Comparison of ENCODE assay signal across 8 mouse cellular contexts in genomic region chr2:39064687-39065399, GRCm38 (mm10). TPM values are rescaled to one million over a fixed set of nuclear protein-coding genes. Genes with fewer than 3 reads are reported as not detected.
DNase-seq lines count a peak whose midpoint lies in the region; ATAC-seq and TF ChIP-seq lines count a peak whose summit lies in the region.

No protein-coding gene starts in this region.

- H3K36me3 ChIP-seq in C2C12 (ENCODE audit: control insufficient read depth, insufficient read depth), result peaks cover 34% of the 10 kb centered on the region
- H3K36me3 ChIP-seq in limb, embryonic 13.5 days, result peaks cover 20% of the 10 kb centered on the region
- peaks cover 16% of the 10 kb centered on the region; the same call in 1 of the 2 replicates for H3K36me3 ChIP-seq in neural tube, embryonic 15.5 days

- peak overlapping the region; percentile 85 for H3K4me3 ChIP-seq in gastrocnemius, adult 2 months
- peak overlapping the region; percentile 89 for H3K4me3 ChIP-seq in C2C12 (ENCODE audit: insufficient read depth, poor library complexity, severe bottlenecking)
- peak overlapping the region; percentile 78 for H3K4me3 ChIP-seq in embryonic fibroblast, embryonic 13.5 days (ENCODE audit: insufficient read depth, low read length)
- H3K4me3 ChIP-seq in limb, embryonic 13.5 days, result peak overlapping the region; percentile 96
- H3K4me3 ChIP-seq in neural tube, embryonic 15.5 days (replicated peaks), result peak overlapping the region; percentile 96

- peak overlapping the region; percentile 94 for H3K9ac ChIP-seq in limb, embryonic 13.5 days
- H3K9ac ChIP-seq in neural tube, embryonic 15.5 days (replicated peaks), result peak overlapping the region; percentile 97

- no peak for TF ChIP-seq CTCF in gastrocnemius, adult 2 months (IDR thresholded peaks at IDR 0.05)
- no peak for TF ChIP-seq CTCF in C2C12 (IDR thresholded peaks at IDR 0.05; ENCODE audit: control insufficient read depth, insufficient read depth, insufficient read length)
- TF ChIP-seq CTCF in embryonic fibroblast, embryonic 13.5 days (IDR thresholded peaks at IDR 0.05; ENCODE audit: borderline replicate concordance, insufficient read depth, low read length), result no peak

- peak; percentile 3 for ATAC-seq in limb, embryonic 13.5 days (ENCODE audit: low FRiP score, low read depth)
- peak; percentile 50; the same call in 1 of the 2 replicates for ATAC-seq in neural tube, embryonic 15.5 days (ENCODE audit: low FRiP score)

- peak overlapping the region; percentile 76 for H3ac ChIP-seq in C2C12 (ENCODE audit: control insufficient read depth, insufficient read length, low read depth)

- 9% methylated on average over 25 of the region's 25 CpGs for WGBS in limb, embryonic 13.5 days
- WGBS in neural tube, embryonic 15.5 days, result 6% methylated on average over 25 of the region's 25 CpGs

- H3K79me2 ChIP-seq in C2C12 (ENCODE audit: control insufficient read depth, insufficient read depth), result peaks cover 33% of the 10 kb centered on the region

- intact Hi-C loops in gastrocnemius, adult 2 months (cut with DNase I), result loop anchor here (5.0 kb wide), 1 partner anchor 127 kb away; the partner anchor contains the start of gene Scai

- H3K27ac ChIP-seq in gastrocnemius, adult 2 months, result peak overlapping the region; percentile 98
- H3K27ac ChIP-seq in embryonic fibroblast, embryonic 13.5 days (ENCODE audit: insufficient read depth, low read length), result no peak overlapping the region
- peak overlapping the region; percentile 92 for H3K27ac ChIP-seq in limb, embryonic 13.5 days
- peak overlapping the region; percentile 91 for H3K27ac ChIP-seq in neural tube, embryonic 15.5 days (replicated peaks)

- peaks cover 10% of the 10 kb centered on the region for H3K79me3 ChIP-seq in C2C12 (ENCODE audit: low read depth)

- TF ChIP-seq POLR2A in embryonic fibroblast, embryonic 13.5 days (IDR thresholded peaks at IDR 0.05; ENCODE audit: low read depth, low read length), result no peak

- no peaks in the 10 kb centered on the region for H3K27me3 ChIP-seq in C2C12 (ENCODE audit: control insufficient read depth, insufficient read depth, insufficient read length)
- no peaks in the 10 kb centered on the region for H3K27me3 ChIP-seq in limb, embryonic 13.5 days
- no peaks in the 10 kb centered on the region for H3K27me3 ChIP-seq in neural tube, embryonic 15.5 days (replicated peaks)

- DNase-seq in gastrocnemius, adult 2 months, result no peak
- DNase-seq in gastrocnemius, postnatal 10 days, result no peak
- no peak for DNase-seq in left cerebral cortex, adult 18-20 months (ENCODE audit: low spot score in 2 of 2)
- no peak for DNase-seq in frontal cortex, postnatal 14 days (ENCODE audit: low spot score in 2 of 2)

- H3K4me2 ChIP-seq in limb, embryonic 13.5 days (replicated peaks), result peak overlapping the region; percentile 81
- H3K4me2 ChIP-seq in neural tube, embryonic 15.5 days, result peak overlapping the region; percentile 82

- peaks cover 2% of the 10 kb centered on the region; the same call in 1 of the 2 replicates for H3K4me1 ChIP-seq in embryonic fibroblast, embryonic 13.5 days (ENCODE audit: control insufficient read depth, insufficient read depth, low read length)
- peaks cover 9% of the 10 kb centered on the region for H3K4me1 ChIP-seq in limb, embryonic 13.5 days
- peaks cover 9% of the 10 kb centered on the region for H3K4me1 ChIP-seq in neural tube, embryonic 15.5 days

- H3K9me3 ChIP-seq in limb, embryonic 13.5 days, result no peaks in the 10 kb centered on the region
- H3K9me3 ChIP-seq in neural tube, embryonic 15.5 days (replicated peaks), result no peaks in the 10 kb centered on the region

TF ChIP-seq in C2C12, 6 proteins besides CTCF, POLR2A, EP300 and RAD21:
- no peak for TF ChIP-seq CEBPB (IDR thresholded peaks at IDR 0.05; ENCODE audit: low read depth)
- no peak for TF ChIP-seq MYOG (IDR thresholded peaks at IDR 0.05; ENCODE audit: control insufficient read depth, extremely low read depth, insufficient read length)
- no peak for TF ChIP-seq FOSL1 (IDR thresholded peaks at IDR 0.05; ENCODE audit: insufficient read depth, low read length, poor library complexity, severe bottlenecking)
- no peak for TF ChIP-seq MAX (IDR thresholded peaks at IDR 0.05)

RNA-seq across cellular contexts. Expression of gene Golga1, which starts 0.5 kb away (rescaled TPM):
- total RNA-seq in gastrocnemius, adult 2 months (2021), result 10 to 100 TPM; 12.9 to 13.9 TPM
- total RNA-seq in gastrocnemius, postnatal 10 days (2021), result 10 to 100 TPM; 11.7 to 16.0 TPM
- polyA plus RNA-seq in C2C12 (2012; fragmentation: generic; extraction: Trizol), result 4.1 TPM
- 28.0 and 36.3 TPM in 2 replicates for polyA plus RNA-seq in embryonic fibroblast, embryonic 13.5 days (2011; ENCODE audit: insufficient read length, low read depth, missing spikeins)
- 29.2 and 31.0 TPM in 2 replicates for polyA plus RNA-seq in limb, embryonic 13.5 days (2015; fragmentation: Nextera tagmentation; extraction: Ambion mirVana)
- 27.9 and 28.9 TPM in 2 replicates for polyA plus RNA-seq in neural tube, embryonic 15.5 days (2015; fragmentation: Nextera tagmentation; extraction: Ambion mirVana)
- total RNA-seq in left cerebral cortex, adult 18-20 months (2021), result 10 to 100 TPM; 28.3 to 32.2 TPM

RNA-seq across cellular contexts. Expression of gene Rpl35, which starts 59.4 kb away (rescaled TPM):
- total RNA-seq in gastrocnemius, adult 2 months (2021), result 100 to 1,000 TPM; 264 to 300 TPM
- total RNA-seq in gastrocnemius, postnatal 10 days (2021), result 100 to 1,000 TPM; 428 to 441 TPM
- polyA plus RNA-seq in C2C12 (2012; fragmentation: generic; extraction: Trizol), result 1,492 TPM
- 266 and 282 TPM in 2 replicates for polyA plus RNA-seq in embryonic fibroblast, embryonic 13.5 days (2011; ENCODE audit: insufficient read length, low read depth, missing spikeins)
- 945 and 972 TPM in 2 replicates for polyA plus RNA-seq in limb, embryonic 13.5 days (2015; fragmentation: Nextera tagmentation; extraction: Ambion mirVana)
- polyA plus RNA-seq in neural tube, embryonic 15.5 days (2015; fragmentation: Nextera tagmentation; extraction: Ambion mirVana), result 636 TPM in 2 replicates
- total RNA-seq in left cerebral cortex, adult 18-20 months (2021), result 100 to 1,000 TPM; 265 to 280 TPM

RNA-seq across cellular contexts. Expression of gene Arpc5l, which starts 59.7 kb away (rescaled TPM):
- total RNA-seq in gastrocnemius, adult 2 months (2021), result 100 to 1,000 TPM; 109 to 118 TPM
- total RNA-seq in gastrocnemius, postnatal 10 days (2021), result 10 to 100 TPM; 53.5 to 55.3 TPM
- polyA plus RNA-seq in C2C12 (2012; fragmentation: generic; extraction: Trizol), result 73.7 TPM
- polyA plus RNA-seq in embryonic fibroblast, embryonic 13.5 days (2011; ENCODE audit: insufficient read length, low read depth, missing spikeins), result 54.6 and 64.3 TPM in 2 replicates
- polyA plus RNA-seq in limb, embryonic 13.5 days (2015; fragmentation: Nextera tagmentation; extraction: Ambion mirVana), result 111 and 115 TPM in 2 replicates
- 146 and 156 TPM in 2 replicates for polyA plus RNA-seq in neural tube, embryonic 15.5 days (2015; fragmentation: Nextera tagmentation; extraction: Ambion mirVana)
- total RNA-seq in left cerebral cortex, adult 18-20 months (2021), result 100 to 1,000 TPM; 102 to 109 TPM
